Mouse (Mus musculus): Measurements from ENCODE around the gene Slc39a5. TPM values are rescaled to one million over a fixed set of nuclear protein-coding genes. Genes with fewer than 3 reads are reported as not detected.

Slc39a5 gene
- 0.22 TPM in 1 of 2 replicates, not detected in the other for polyA plus RNA-seq (2014; fragmentation: Nextera tagmentation; extraction: Ambion mirVana)

GRCm38 (mm10) chr10:128401056-128401455, at the start of gene Slc39a5:
Gene Slc39a5 (minus strand): TSS chr10:128401229.
- DNase-seq (ENCODE audit: low spot score): no peak
- WGBS: 17% methylated on average over 2 of the region's 2 CpGs
- Histone ChIP-seq H3K4me2 (replicated peaks) (no peak within 1 kb of the TSS), H3K9ac (no peak within 1 kb of the TSS), H3K4me3 (replicated peaks; ENCODE audit: low read length) (no peak within 1 kb of the TSS), H3K4me1 (replicated peaks; ENCODE audit: control insufficient read depth, insufficient read depth, low read length) (0 out of 2 replicates have a peak, but pooled peaks cover 2% of the 10 kb centered on the region), H3K27me3 (ENCODE audit: control insufficient read depth, insufficient read depth, low read length) (no peaks in the 10 kb centered on the region), H3K9me3 (ENCODE audit: control insufficient read depth, low read length) (no peaks in the 10 kb centered on the region), H3K36me3 (replicated peaks; ENCODE audit: control insufficient read depth, insufficient read depth) (peaks cover 14% of the 10 kb centered on the region), H3K27ac (no peak within 1 kb of the TSS)
- no peak for ATAC-seq (ENCODE audit: low FRiP score)

GRCm38 (mm10) chr10:128445407-128445806, 44.4 kb upstream of the Slc39a5 start:
- WGBS: 91% methylated on average over 4 of the region's 4 CpGs
- H3K9me3 ChIP-seq (ENCODE audit: control insufficient read depth, low read length): no peaks in the 10 kb centered on the region
- no peak overlapping the region for H3K4me2 ChIP-seq (replicated peaks)
- DNase-seq (ENCODE audit: low spot score) (no peak), ATAC-seq (ENCODE audit: low FRiP score) (no peak)
- peaks cover 21% of the 10 kb centered on the region for H3K36me3 ChIP-seq (replicated peaks; ENCODE audit: control insufficient read depth, insufficient read depth)
- H3K27ac ChIP-seq: no peak overlapping the region
- H3K27me3 ChIP-seq (ENCODE audit: control insufficient read depth, insufficient read depth, low read length): no peaks in the 10 kb centered on the region
- H3K4me3 ChIP-seq (replicated peaks; ENCODE audit: low read length): no peak overlapping the region
- H3K4me1 ChIP-seq (replicated peaks; ENCODE audit: control insufficient read depth, insufficient read depth, low read length): no peaks in the 10 kb centered on the region
- H3K9ac ChIP-seq: no peak overlapping the region

- no peak overlapping the region for H3K4me3 ChIP-seq (replicated peaks; ENCODE audit: low read length)
- no peaks in the 10 kb centered on the region for H3K27me3 ChIP-seq (ENCODE audit: control insufficient read depth, insufficient read depth, low read length)
- H3K36me3 ChIP-seq (replicated peaks; ENCODE audit: control insufficient read depth, insufficient read depth): peaks cover 32% of the 10 kb centered on the region
- 79% methylated on average over 6 of the region's 6 CpGs for WGBS
- H3K4me2 ChIP-seq (replicated peaks): no peak overlapping the region
- no peaks in the 10 kb centered on the region for H3K4me1 ChIP-seq (replicated peaks; ENCODE audit: control insufficient read depth, insufficient read depth, low read length)
- no peak overlapping the region for H3K27ac ChIP-seq
- H3K9me3 ChIP-seq (ENCODE audit: control insufficient read depth, low read length): no peaks in the 10 kb centered on the region
- ATAC-seq (ENCODE audit: low FRiP score) (no peak), DNase-seq (ENCODE audit: low spot score) (no peak)
- no peak overlapping the region for H3K9ac ChIP-seq
These were observed 43.3 kb upstream of the Slc39a5 start for GRCm38 (mm10) chr10:128444354-128444753.

- H3K27me3 ChIP-seq (ENCODE audit: control insufficient read depth, insufficient read depth, low read length): no peaks in the 10 kb centered on the region
- H3K9me3 ChIP-seq (ENCODE audit: control insufficient read depth, low read length): no peaks in the 10 kb centered on the region
- H3K4me1 ChIP-seq (replicated peaks; ENCODE audit: control insufficient read depth, insufficient read depth, low read length): no peaks in the 10 kb centered on the region
- ATAC-seq (ENCODE audit: low FRiP score) (no peak), DNase-seq (ENCODE audit: low spot score) (no peak)
- no peak overlapping the region for H3K9ac ChIP-seq
- H3K4me3 ChIP-seq (replicated peaks; ENCODE audit: low read length): no peak overlapping the region
- H3K27ac ChIP-seq: no peak overlapping the region
- no peak overlapping the region for H3K4me2 ChIP-seq (replicated peaks)
- WGBS: 96% methylated on average over 1 of the region's 1 CpGs
- H3K36me3 ChIP-seq (replicated peaks; ENCODE audit: control insufficient read depth, insufficient read depth): peaks cover 48% of the 10 kb centered on the region
These were observed 41.7 kb upstream of the Slc39a5 start for GRCm38 (mm10) chr10:128442718-128443117.

- no peaks in the 10 kb centered on the region for H3K9me3 ChIP-seq (ENCODE audit: control insufficient read depth, low read length)
- no peak for ATAC-seq (ENCODE audit: low FRiP score)
These were observed 40.5 kb upstream of the Slc39a5 start for GRCm38 (mm10) chr10:128441324-128442119.

GRCm38 (mm10) chr10:128440407-128440806, 39.4 kb upstream of the Slc39a5 start:
- no peak overlapping the region for H3K4me2 ChIP-seq (replicated peaks)
- H3K27me3 ChIP-seq (ENCODE audit: control insufficient read depth, insufficient read depth, low read length): no peaks in the 10 kb centered on the region
- WGBS: 72% methylated on average over 10 of the region's 10 CpGs
- no peaks in the 10 kb centered on the region for H3K4me1 ChIP-seq (replicated peaks; ENCODE audit: control insufficient read depth, insufficient read depth, low read length)
- no peaks in the 10 kb centered on the region for H3K9me3 ChIP-seq (ENCODE audit: control insufficient read depth, low read length)
- peaks cover 71% of the 10 kb centered on the region for H3K36me3 ChIP-seq (replicated peaks; ENCODE audit: control insufficient read depth, insufficient read depth)
- H3K9ac ChIP-seq: no peak overlapping the region
- no peak overlapping the region for H3K27ac ChIP-seq
- ATAC-seq (ENCODE audit: low FRiP score): no peak
- no peak for DNase-seq (ENCODE audit: low spot score)
- no peak overlapping the region for H3K4me3 ChIP-seq (replicated peaks; ENCODE audit: low read length)

More at GRCm38 (mm10) chr10:128441324-128442119, 40.5 kb upstream of the Slc39a5 start:
- peaks cover 60% of the 10 kb centered on the region for H3K36me3 ChIP-seq (replicated peaks; ENCODE audit: control insufficient read depth, insufficient read depth)
- no peak overlapping the region for H3K4me3 ChIP-seq (replicated peaks; ENCODE audit: low read length)
- no peak overlapping the region for H3K27ac ChIP-seq
- no peak overlapping the region for H3K4me2 ChIP-seq (replicated peaks)
- H3K4me1 ChIP-seq (replicated peaks; ENCODE audit: control insufficient read depth, insufficient read depth, low read length): no peaks in the 10 kb centered on the region
- no peak for DNase-seq (ENCODE audit: low spot score)
- WGBS: 86% methylated on average over 10 of the region's 10 CpGs
- H3K9ac ChIP-seq: no peak overlapping the region
- H3K27me3 ChIP-seq (ENCODE audit: control insufficient read depth, insufficient read depth, low read length): no peaks in the 10 kb centered on the region

- H3K27ac ChIP-seq: no peak overlapping the region
- H3K4me2 ChIP-seq (replicated peaks): no peak overlapping the region
- H3K9ac ChIP-seq: no peak overlapping the region
- 83% methylated on average over 10 of the region's 10 CpGs for WGBS
- no peaks in the 10 kb centered on the region for H3K9me3 ChIP-seq (ENCODE audit: control insufficient read depth, low read length)
- DNase-seq (ENCODE audit: low spot score): no peak
- H3K4me3 ChIP-seq (replicated peaks; ENCODE audit: low read length): no peak overlapping the region
- H3K27me3 ChIP-seq (ENCODE audit: control insufficient read depth, insufficient read depth, low read length): no peaks in the 10 kb centered on the region
- H3K4me1 ChIP-seq (replicated peaks; ENCODE audit: control insufficient read depth, insufficient read depth, low read length): no peaks in the 10 kb centered on the region
- H3K36me3 ChIP-seq (replicated peaks; ENCODE audit: control insufficient read depth, insufficient read depth): peaks cover 85% of the 10 kb centered on the region
- ATAC-seq (ENCODE audit: low FRiP score): no peak
These were observed 37.7 kb upstream of the Slc39a5 start for GRCm38 (mm10) chr10:128438675-128439279.

GRCm38 (mm10) chr10:128436376-128436775, 35.3 kb upstream of the Slc39a5 start:
- Histone ChIP-seq H3K36me3 (replicated peaks; ENCODE audit: control insufficient read depth, insufficient read depth) (peaks cover 92% of the 10 kb centered on the region), H3K4me1 (replicated peaks; ENCODE audit: control insufficient read depth, insufficient read depth, low read length) (no peaks in the 10 kb centered on the region), H3K9me3 (ENCODE audit: control insufficient read depth, low read length) (no peaks in the 10 kb centered on the region), H3K27me3 (ENCODE audit: control insufficient read depth, insufficient read depth, low read length) (no peaks in the 10 kb centered on the region), H3K4me2 (replicated peaks) (no peak overlapping the region), H3K4me3 (replicated peaks; ENCODE audit: low read length) (no peak overlapping the region), H3K27ac (no peak overlapping the region), H3K9ac (no peak overlapping the region)
- no peak for ATAC-seq (ENCODE audit: low FRiP score)
- 83% methylated on average over 8 of the region's 8 CpGs for WGBS
- no peak for DNase-seq (ENCODE audit: low spot score)

- H3K36me3 ChIP-seq (replicated peaks; ENCODE audit: control insufficient read depth, insufficient read depth): peaks cover 92% of the 10 kb centered on the region
- no peaks in the 10 kb centered on the region for H3K27me3 ChIP-seq (ENCODE audit: control insufficient read depth, insufficient read depth, low read length)
- 83% methylated on average over 5 of the region's 5 CpGs for WGBS
- no peaks in the 10 kb centered on the region for H3K9me3 ChIP-seq (ENCODE audit: control insufficient read depth, low read length)
- peak overlapping the region; percentile 12 for H3K9ac ChIP-seq
- H3K4me2 ChIP-seq (replicated peaks): no peak overlapping the region
- no peaks in the 10 kb centered on the region for H3K4me1 ChIP-seq (replicated peaks; ENCODE audit: control insufficient read depth, insufficient read depth, low read length)
- H3K4me3 ChIP-seq (replicated peaks; ENCODE audit: low read length): no peak overlapping the region
- ATAC-seq (ENCODE audit: low FRiP score) (no peak), DNase-seq (ENCODE audit: low spot score) (no peak)
- peak overlapping the region; percentile 38; the same call in 1 of the 2 replicates for H3K27ac ChIP-seq
These were observed 34.8 kb upstream of the Slc39a5 start for GRCm38 (mm10) chr10:128435873-128436272.

Data from hindbrain, embryonic 14.5 days (tissue).